Mouse (Mus musculus): ENCODE measurements around the gene Crybg1. TPM values are rescaled to one million over a fixed set of nuclear protein-coding genes. Genes with fewer than 3 reads are reported as not detected.

Crybg1 gene
- polyA plus RNA-seq, 1 experiment from 2014 or later: 3.2 TPM

DNA sequence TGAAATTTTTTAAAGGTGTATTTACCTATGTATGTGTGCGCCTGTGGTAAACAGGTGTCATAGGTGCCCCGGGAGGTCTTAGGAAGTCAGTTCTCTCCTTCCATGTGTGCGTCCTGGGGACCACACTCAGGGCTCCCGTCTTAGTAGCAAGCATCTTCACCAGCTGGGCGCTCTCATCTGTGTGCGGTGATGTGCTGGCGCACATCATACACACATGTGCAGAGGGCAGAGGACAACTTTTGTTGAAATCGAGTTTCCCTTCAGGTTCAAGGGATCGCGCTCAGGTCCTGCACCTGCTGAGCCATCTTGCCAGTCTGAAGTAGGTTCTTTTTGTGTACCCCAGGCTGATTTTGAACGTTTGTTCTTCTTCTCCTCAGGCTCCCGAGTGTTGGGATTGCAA, 232.5 kb downstream of the Crybg1 start:
- 86% methylated on average over 12 of the region's 12 CpGs for whole genome bisulfite sequencing
- TF ChIP-seq CTCF (IDR thresholded peaks at IDR 0.05; ENCODE audit: low read depth): no peak
- Histone ChIP-seq H3K27me3 (ENCODE audit: insufficient read depth, low read length) (no peaks in the 10 kb centered on the region), H3K9me3 (replicated peaks; ENCODE audit: low read length) (no peaks in the 10 kb centered on the region), H3K9ac (ENCODE audit: low read depth, low read length) (no peak overlapping the region), H3K4me2 (ENCODE audit: low read length) (no peak overlapping the region), H3K4me3 (replicated peaks; ENCODE audit: low read depth, low read length) (no peak overlapping the region), H3K4me1 (replicated peaks; ENCODE audit: insufficient read depth, low read length) (no peaks in the 10 kb centered on the region), H3K36me3 (ENCODE audit: insufficient read depth, low read length) (no peaks in the 10 kb centered on the region), H3K27ac (no peak overlapping the region)
- no peak for ATAC-seq (replicated peaks; ENCODE audit: low FRiP score, low read depth)
- no peak for DNase-seq (ENCODE audit: low spot score)

DNA sequence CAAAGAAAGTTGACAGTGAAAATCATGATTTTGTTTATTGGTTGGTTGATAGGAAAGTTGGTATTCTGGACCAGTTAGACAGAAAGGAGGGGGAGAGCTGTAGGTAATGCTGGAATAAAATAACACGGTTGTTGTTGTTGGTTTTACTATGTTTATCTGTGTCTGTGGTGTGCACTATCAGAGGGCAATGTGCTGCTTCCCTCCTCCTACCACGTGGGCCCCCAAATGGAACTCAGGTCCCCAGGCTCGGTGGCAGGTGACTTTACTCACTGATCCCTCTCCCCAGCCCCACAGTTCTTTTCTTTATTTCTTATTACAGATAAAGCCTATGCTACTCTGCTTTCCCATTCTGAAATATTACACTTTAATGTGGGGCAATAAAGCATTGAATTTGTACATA, 236.4 kb downstream of the Crybg1 start:
- 80% methylated on average over 3 of the region's 3 CpGs for WGBS
- H3K9ac ChIP-seq (ENCODE audit: low read depth, low read length): no peak overlapping the region
- ATAC-seq (replicated peaks; ENCODE audit: low FRiP score, low read depth): no peak
- no peaks in the 10 kb centered on the region for H3K27me3 ChIP-seq (ENCODE audit: insufficient read depth, low read length)
- TF ChIP-seq CTCF (IDR thresholded peaks at IDR 0.05; ENCODE audit: low read depth): no peak
- no peaks in the 10 kb centered on the region for H3K36me3 ChIP-seq (ENCODE audit: insufficient read depth, low read length)
- no peak overlapping the region for H3K27ac ChIP-seq
- H3K4me3 ChIP-seq (replicated peaks; ENCODE audit: low read depth, low read length): no peak overlapping the region
- DNase-seq (ENCODE audit: low spot score): no peak
- H3K9me3 ChIP-seq (replicated peaks; ENCODE audit: low read length): no peaks in the 10 kb centered on the region
- no peaks in the 10 kb centered on the region for H3K4me1 ChIP-seq (replicated peaks; ENCODE audit: insufficient read depth, low read length)
- H3K4me2 ChIP-seq (ENCODE audit: low read length): no peak overlapping the region

DNA sequence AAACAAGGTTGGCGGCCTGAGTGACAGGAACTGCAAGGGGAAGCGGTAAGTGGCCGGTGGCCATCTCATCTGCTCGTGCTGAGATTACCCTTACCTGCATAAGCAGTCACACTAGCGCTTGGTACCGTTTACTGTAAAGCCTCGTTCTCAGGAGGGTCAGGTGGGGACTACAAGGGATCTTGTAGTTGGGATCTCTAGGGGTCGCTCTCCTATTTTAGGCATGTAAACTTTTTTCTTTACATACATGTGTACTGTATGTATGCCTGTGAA, 237.8 kb downstream of the Crybg1 start:
- Histone ChIP-seq H3K4me1 (replicated peaks; ENCODE audit: insufficient read depth, low read length) (no peaks in the 10 kb centered on the region), H3K27ac (no peak overlapping the region), H3K4me3 (replicated peaks; ENCODE audit: low read depth, low read length) (no peak overlapping the region), H3K9ac (ENCODE audit: low read depth, low read length) (no peak overlapping the region), H3K4me2 (ENCODE audit: low read length) (no peak overlapping the region), H3K27me3 (ENCODE audit: insufficient read depth, low read length) (no peaks in the 10 kb centered on the region), H3K36me3 (ENCODE audit: insufficient read depth, low read length) (no peaks in the 10 kb centered on the region), H3K9me3 (replicated peaks; ENCODE audit: low read length) (no peaks in the 10 kb centered on the region)
- no peak for TF ChIP-seq CTCF (IDR thresholded peaks at IDR 0.05; ENCODE audit: low read depth)
- whole genome bisulfite sequencing: 89% methylated on average over 8 of the region's 8 CpGs
- no peak for DNase-seq (ENCODE audit: low spot score)
- ATAC-seq (replicated peaks; ENCODE audit: low FRiP score, low read depth): no peak

DNA sequence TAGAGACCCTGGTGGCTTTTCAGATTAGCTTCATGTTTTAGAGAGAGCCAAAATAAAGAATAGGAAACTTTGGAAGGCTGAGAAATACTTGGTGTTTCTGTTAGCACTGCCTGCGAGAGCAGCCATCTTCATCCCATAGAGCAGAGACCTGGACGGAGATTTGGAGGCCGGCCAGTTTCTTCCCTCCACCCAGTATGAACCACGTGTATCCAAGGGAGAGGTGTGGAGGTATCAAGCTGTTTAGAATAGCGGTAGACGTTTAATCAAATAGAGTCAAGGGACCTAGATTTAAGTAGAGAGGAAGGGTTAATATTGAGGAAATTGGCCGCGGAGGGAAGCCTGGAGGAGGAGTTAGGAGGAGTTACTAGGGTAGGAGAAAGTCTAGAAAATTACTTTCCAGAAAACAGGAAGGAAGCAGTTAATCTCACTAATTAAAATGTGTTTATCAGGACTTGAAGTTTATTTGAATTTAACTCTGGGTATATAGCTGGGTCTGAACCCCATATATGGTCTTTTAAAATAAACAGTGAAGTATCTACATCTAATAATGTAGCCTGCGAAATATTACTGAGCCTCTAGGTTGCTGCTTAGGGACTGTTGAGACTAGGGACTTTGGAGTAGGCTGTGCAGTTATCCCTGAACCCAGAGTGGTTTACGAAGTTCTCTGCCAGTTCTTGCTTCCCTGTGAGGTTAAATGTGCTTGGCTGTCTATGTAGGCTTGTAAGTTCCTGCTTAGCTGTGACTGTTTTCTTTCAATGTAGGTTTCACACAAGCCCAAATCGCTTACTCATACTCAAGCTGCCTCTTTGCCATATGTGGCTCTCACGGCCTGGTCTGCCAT, 238.4 kb downstream of the Crybg1 start:
- WGBS: 70% methylated on average over 12 of the region's 12 CpGs
- no peak overlapping the region for H3K9ac ChIP-seq (ENCODE audit: low read depth, low read length)
- H3K4me2 ChIP-seq (ENCODE audit: low read length): no peak overlapping the region
- no peaks in the 10 kb centered on the region for H3K36me3 ChIP-seq (ENCODE audit: insufficient read depth, low read length)
- DNase-seq (ENCODE audit: low spot score) (no peak), ATAC-seq (replicated peaks; ENCODE audit: low FRiP score, low read depth) (no peak)
- no peak overlapping the region for H3K4me3 ChIP-seq (replicated peaks; ENCODE audit: low read depth, low read length)
- H3K27ac ChIP-seq: no peak overlapping the region
- no peaks in the 10 kb centered on the region for H3K9me3 ChIP-seq (replicated peaks; ENCODE audit: low read length)
- H3K27me3 ChIP-seq (ENCODE audit: insufficient read depth, low read length): no peaks in the 10 kb centered on the region
- no peak for TF ChIP-seq CTCF (IDR thresholded peaks at IDR 0.05; ENCODE audit: low read depth)
- no peaks in the 10 kb centered on the region for H3K4me1 ChIP-seq (replicated peaks; ENCODE audit: insufficient read depth, low read length)

DNA sequence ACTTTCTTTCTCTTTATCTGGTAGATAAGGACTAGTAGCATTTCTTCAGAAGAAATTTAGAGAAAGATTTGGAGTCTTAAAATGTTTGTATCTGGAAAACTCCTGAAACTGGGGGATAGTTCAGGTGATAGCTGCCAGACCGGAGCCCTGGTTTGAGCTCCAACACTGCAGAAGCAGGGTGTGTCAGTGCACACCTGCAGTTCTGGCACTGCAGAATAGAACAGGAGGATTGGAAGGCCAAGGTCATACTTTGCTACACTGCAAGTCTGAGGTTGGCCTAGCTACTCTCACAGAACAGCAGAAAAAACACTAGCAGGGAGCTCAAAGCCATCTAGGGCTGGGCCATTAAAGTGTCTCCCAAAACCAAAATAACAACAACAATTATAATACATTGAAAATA, 244.1 kb downstream of the Crybg1 start:
- DNase-seq (ENCODE audit: low spot score) (no peak), ATAC-seq (replicated peaks; ENCODE audit: low FRiP score, low read depth) (no peak)
- Histone ChIP-seq H3K36me3 (ENCODE audit: insufficient read depth, low read length) (no peaks in the 10 kb centered on the region), H3K4me3 (replicated peaks; ENCODE audit: low read depth, low read length) (no peak overlapping the region), H3K4me1 (replicated peaks; ENCODE audit: insufficient read depth, low read length) (no peaks in the 10 kb centered on the region), H3K4me2 (ENCODE audit: low read length) (no peak overlapping the region), H3K27me3 (ENCODE audit: insufficient read depth, low read length) (no peaks in the 10 kb centered on the region), H3K9me3 (replicated peaks; ENCODE audit: low read length) (no peaks in the 10 kb centered on the region), H3K27ac (no peak overlapping the region), H3K9ac (ENCODE audit: low read depth, low read length) (no peak overlapping the region)
- TF ChIP-seq CTCF (IDR thresholded peaks at IDR 0.05; ENCODE audit: low read depth): no peak
- 95% methylated on average over 1 of the region's 1 CpGs for WGBS

DNA sequence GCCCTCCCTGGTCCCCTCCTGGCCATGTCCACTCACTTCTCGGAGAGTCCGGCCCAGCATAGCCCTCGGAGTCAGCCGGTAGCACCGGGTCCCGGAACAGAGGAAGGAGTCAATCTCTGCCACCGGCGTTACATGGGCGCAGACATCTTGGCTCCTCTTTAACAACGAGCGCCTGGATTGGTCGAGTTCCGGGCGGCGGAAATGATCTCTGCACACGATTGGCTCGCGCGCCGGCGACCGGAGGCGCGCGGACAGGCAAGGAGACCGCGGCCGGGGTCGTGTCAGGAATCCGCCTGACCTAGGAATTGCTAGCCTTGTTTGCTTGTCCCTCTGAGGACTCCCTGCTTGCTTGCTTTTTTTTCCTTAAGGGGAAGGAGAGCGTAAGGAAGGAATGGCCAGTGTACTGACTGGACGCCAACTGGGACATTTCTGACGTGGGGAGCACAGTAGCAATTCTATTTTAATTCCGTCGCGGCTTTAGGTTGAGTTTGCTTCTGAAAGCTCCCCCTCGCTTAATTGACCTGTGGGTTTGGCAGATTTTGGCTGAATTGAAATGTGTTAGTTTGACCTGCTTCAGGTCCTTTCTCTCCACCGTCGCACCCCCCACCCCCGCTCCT, 247.0 kb downstream of the Crybg1 start, which contains the start of the genes Qrsl1 and Rtn4ip1:
Qrsl1 (minus strand) TSS at position 168 of the 617 bp plus-strand sequence.
Rtn4ip1 (plus strand) TSS at position 230 of the 617 bp plus-strand sequence.
- DNase-seq (ENCODE audit: low spot score): peak; percentile 96
- WGBS: under 1% methylated on average over 40 of the region's 40 CpGs
- H3K36me3 ChIP-seq (ENCODE audit: insufficient read depth, low read length): no peaks in the 10 kb centered on the region
- H3K4me2 ChIP-seq (ENCODE audit: low read length): peak within 1 kb of the TSS; percentile 70
- no peaks in the 10 kb centered on the region for H3K9me3 ChIP-seq (replicated peaks; ENCODE audit: low read length)
- peak within 1 kb of the TSS; percentile 76 for H3K9ac ChIP-seq (ENCODE audit: low read depth, low read length)
- TF ChIP-seq CTCF (IDR thresholded peaks at IDR 0.05; ENCODE audit: low read depth): no peak
- peak within 1 kb of the TSS; percentile 81 for H3K4me3 ChIP-seq (replicated peaks; ENCODE audit: low read depth, low read length)
- peak; percentile 98 for ATAC-seq (replicated peaks; ENCODE audit: low FRiP score, low read depth)
- peak within 1 kb of the TSS; percentile 87 for H3K27ac ChIP-seq
- no peaks in the 10 kb centered on the region for H3K27me3 ChIP-seq (ENCODE audit: insufficient read depth, low read length)
- H3K4me1 ChIP-seq (replicated peaks; ENCODE audit: insufficient read depth, low read length): no peaks in the 10 kb centered on the region
